23 mouse cellular contexts compared by ENCODE assay signal in the genomic region with DNA sequence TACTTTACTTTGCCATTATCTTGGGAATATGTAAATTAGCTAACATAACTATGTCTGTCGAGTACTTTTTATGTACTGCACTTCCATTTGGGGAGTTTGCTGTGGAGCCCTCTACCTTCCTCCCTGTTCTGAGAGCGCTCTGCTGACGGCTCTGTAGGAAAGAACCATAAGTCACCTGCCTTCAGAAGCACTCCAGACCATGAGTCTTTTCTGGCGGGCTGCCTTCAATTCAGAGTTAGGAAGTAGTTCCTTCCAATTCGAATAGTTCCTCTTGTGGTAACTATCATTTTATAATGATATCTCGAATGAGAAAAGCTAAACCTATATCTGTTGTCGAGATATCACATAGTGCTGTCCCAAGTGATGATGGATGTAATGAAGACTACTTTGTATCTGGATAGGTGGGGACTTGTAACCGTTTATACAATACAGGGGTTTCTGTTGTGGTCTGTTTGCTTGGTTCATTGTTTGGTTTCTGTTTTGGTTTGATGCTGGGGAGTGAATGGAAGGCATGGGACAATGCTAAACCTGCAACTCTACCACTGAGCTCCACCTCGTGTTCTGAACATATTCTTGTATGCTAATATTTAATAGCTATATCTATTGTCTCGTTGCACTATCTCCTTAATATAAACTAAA. TPM values are rescaled to one million over a fixed set of nuclear protein-coding genes. Genes with fewer than 3 reads are reported as not detected.
DNase-seq lines count a peak whose midpoint lies in the region; ATAC-seq and TF ChIP-seq lines count a peak whose summit lies in the region.
"Had no signal": no experiment of that assay in that cellular context is flagged by ENCODE, and none has a peak within 500 bp of the region (broad histone marks: within the 10 kb centered on the region; RNA-seq: fewer than 3 reads in every experiment).

No protein-coding gene starts in this region.

- no peak for TF ChIP-seq RAD21 in MEL (IDR thresholded peaks at IDR 0.05; ENCODE audit: low read depth, low read length)

- no peak overlapping the region for H3K4me2 ChIP-seq in intestine, embryonic 15.5 days (replicated peaks)
- H3K4me2 ChIP-seq: embryonic facial prominence, embryonic 13.5 days; embryonic facial prominence, embryonic 15.5 days; forebrain, embryonic 12.5 days had no signal

- peak; percentile 26 for DNase-seq in cerebellum, adult 11-12 months
- no peak for DNase-seq in cerebellum, adult 9-10 months
- peak; percentile 73 for DNase-seq in MEL (ENCODE audit: low read depth, low spot score)

- H3K4me3 ChIP-seq in megakaryocyte, embryonic 14.5 days (replicated peaks) = peak overlapping the region; percentile 53
- peak overlapping the region; percentile 43 to 53 for H3K4me3 ChIP-seq in MEL (ENCODE audit: control insufficient read depth in 1 of 2, insufficient read depth in 1 of 2, low read depth in 2 of 2, low read length in 2 of 2)
- H3K4me3 ChIP-seq in intestine, embryonic 15.5 days (replicated peaks) = no peak overlapping the region
- H3K4me3 ChIP-seq: embryonic facial prominence, embryonic 13.5 days; embryonic facial prominence, embryonic 15.5 days; erythroblast, embryonic 14.5 days; forebrain, embryonic 10.5 days; forebrain, embryonic 12.5 days had no signal

- 70% methylated on average over 10 of the region's 10 CpGs for WGBS in intestine, embryonic 15.5 days

- peak overlapping the region; percentile 59 for H3K9ac ChIP-seq in MEL (ENCODE audit: control insufficient read depth, low read depth, low read length, poor library complexity, severe bottlenecking)
- no peak overlapping the region for H3K9ac ChIP-seq in intestine, embryonic 15.5 days
- H3K9ac ChIP-seq: embryonic facial prominence, embryonic 13.5 days; embryonic facial prominence, embryonic 15.5 days; forebrain, embryonic 12.5 days had no signal

- H3K36me3 ChIP-seq in megakaryocyte, embryonic 14.5 days (replicated peaks; ENCODE audit: low read length) = no peaks in the 10 kb centered on the region
- H3K36me3 ChIP-seq in MEL (ENCODE audit: control insufficient read depth in 1 of 2, insufficient read depth in 2 of 2, low read length in 2 of 2) = peaks cover 0 to 13% of the 10 kb centered on the region in 2 experiments; a peak in 2 of 4 replicates
- H3K36me3 ChIP-seq in intestine, embryonic 15.5 days = no peaks in the 10 kb centered on the region
- H3K36me3 ChIP-seq: embryonic facial prominence, embryonic 13.5 days; embryonic facial prominence, embryonic 15.5 days; forebrain, embryonic 10.5 days; forebrain, embryonic 12.5 days; G1E had no signal

- no peaks in the 10 kb centered on the region for H3K27me3 ChIP-seq in megakaryocyte, embryonic 14.5 days (replicated peaks)
- H3K27me3 ChIP-seq in MEL (ENCODE audit: control insufficient read depth in 1 of 2, insufficient read depth in 2 of 2, low read length in 2 of 2) = 0 out of 4 replicates have a peak, but pooled peaks cover 0 to 1% of the 10 kb centered on the region in 2 experiments
- no peaks in the 10 kb centered on the region for H3K27me3 ChIP-seq in intestine, embryonic 15.5 days (replicated peaks)
- H3K27me3 ChIP-seq: embryonic facial prominence, embryonic 15.5 days had no signal

- no peak for TF ChIP-seq CTCF in MEL (IDR thresholded peaks at IDR 0.05 in 2 of 3, conservative IDR thresholded peaks at IDR 0.05 in 1 of 3; ENCODE audit: control insufficient read depth in 1 of 3, insufficient read depth in 1 of 3, low read depth in 2 of 3, low read length in 3 of 3, poor library complexity in 1 of 3, severe bottlenecking in 1 of 3)

- peaks cover 2% of the 10 kb centered on the region; the same call in 1 of the 2 replicates for H3K79me2 ChIP-seq in MEL (ENCODE audit: control insufficient read depth, insufficient read depth, low read length, poor library complexity)

- ATAC-seq in megakaryocyte, adult 5-6 weeks (ENCODE audit: poor library complexity, severe bottlenecking) = no peak
- no peak for ATAC-seq in intestine, embryonic 15.5 days
- ATAC-seq: forebrain, embryonic 14.5 days; forebrain, embryonic 16.5 days had no signal

- no peaks in the 10 kb centered on the region for H3K9me3 ChIP-seq in megakaryocyte, embryonic 14.5 days
- no peaks in the 10 kb centered on the region for H3K9me3 ChIP-seq in MEL (replicated peaks; ENCODE audit: insufficient read depth, low read length)
- H3K9me3 ChIP-seq in intestine, embryonic 15.5 days = no peaks in the 10 kb centered on the region
- H3K9me3 ChIP-seq: embryonic facial prominence, embryonic 13.5 days; embryonic facial prominence, embryonic 15.5 days; forebrain, embryonic 10.5 days; forebrain, embryonic 12.5 days; G1E had no signal

- peak overlapping the region; percentile 75 for H3K27ac ChIP-seq in MEL (ENCODE audit: control insufficient read depth, low read depth, low read length)
- H3K27ac ChIP-seq in intestine, embryonic 15.5 days = no peak overlapping the region
- H3K27ac ChIP-seq: embryonic facial prominence, embryonic 13.5 days; embryonic facial prominence, embryonic 15.5 days; forebrain, embryonic 10.5 days; forebrain, embryonic 12.5 days had no signal

- H3K4me1 ChIP-seq in megakaryocyte, embryonic 14.5 days = peaks cover 70% of the 10 kb centered on the region
- peaks cover 5 to 15% of the 10 kb centered on the region in 2 experiments; a peak in 3 of 4 replicates for H3K4me1 ChIP-seq in MEL (ENCODE audit: control insufficient read depth in 1 of 2, insufficient read depth in 2 of 2, low read length in 2 of 2)
- H3K4me1 ChIP-seq in intestine, embryonic 15.5 days (replicated peaks) = peaks cover 3% of the 10 kb centered on the region; the same call in 1 of the 2 replicates

- peak in 1 of 2 experiments; percentile 54; a peak in 2 of 4 replicates for TF ChIP-seq POLR2A in MEL (IDR thresholded peaks at IDR 0.05; ENCODE audit: control insufficient read depth in 1 of 2, insufficient read depth in 1 of 2, low read depth in 1 of 2, low read length in 2 of 2, poor library complexity in 1 of 2)

- no peak for TF ChIP-seq EP300 in MEL (IDR thresholded peaks at IDR 0.05; ENCODE audit: low read depth in 1 of 2, low read length in 2 of 2)

TF ChIP-seq in MEL, 35 proteins besides CTCF, POLR2A, EP300 and RAD21:
- no peak for TF ChIP-seq ELF1 (IDR thresholded peaks at IDR 0.05; ENCODE audit: low read depth, low read length)
- peak; percentile 7 for TF ChIP-seq MXI1 (IDR thresholded peaks at IDR 0.05; ENCODE audit: low read depth, low read length)
- TF ChIP-seq CHD1 (IDR thresholded peaks at IDR 0.05; ENCODE audit: low read depth, low read length) = no peak
- no peak for TF ChIP-seq MAFK (IDR thresholded peaks at IDR 0.05; ENCODE audit: borderline replicate concordance, low read depth, low read length)
- TF ChIP-seq ZMIZ1 (IDR thresholded peaks at IDR 0.05; ENCODE audit: low read depth, low read length) = peak; percentile 74; the same call in 1 of the 2 replicates
- no peak for TF ChIP-seq TCF12 (IDR thresholded peaks at IDR 0.05; ENCODE audit: low read depth, low read length)
- TF ChIP-seq TBP (IDR thresholded peaks at IDR 0.05; ENCODE audit: low read depth, low read length) = peak; percentile 91
- TF ChIP-seq SIN3A (IDR thresholded peaks at IDR 0.05; ENCODE audit: low read length) = peak; percentile 30; the same call in 1 of the 2 replicates
- TF ChIP-seq MYB (IDR thresholded peaks at IDR 0.05; ENCODE audit: low read depth, low read length) = no peak

RNA-seq across cellular contexts. Expression of a gene that starts 1.6 kb away (rescaled TPM):
- 0.35 TPM in 1 of 2 replicates, not detected in the other for polyA plus RNA-seq in megakaryocyte, embryonic 14.5 days (2012; ENCODE audit: insufficient read depth, low replicate concordance)
- total RNA-seq in megakaryocyte, adult 5-6 weeks (2015) = 12.5 and 15.0 TPM in 2 replicates
- total RNA-seq in megakaryocyte, adult 5-6 weeks (2017) = 14.1 and 14.8 TPM in 2 replicates
- 0.35 and 0.49 TPM in 2 replicates for total RNA-seq in MEL (2012; rRNA removed)
- under 1 TPM in 1 of 2 experiments, not detected in 1; 0.64 TPM for polyA plus RNA-seq in MEL (2012; ENCODE audit: insufficient read depth in 1 of 2, insufficient read length in 2 of 2, low read depth in 1 of 2, low replicate concordance in 2 of 2, missing spikeins in 1 of 2)
- polyA plus RNA-seq in intestine, embryonic 15.5 days (2015; fragmentation: Nextera tagmentation; extraction: Ambion mirVana) = 4.5 and 4.7 TPM in 2 replicates

RNA-seq across cellular contexts. Expression of a gene that starts 3.7 kb away (rescaled TPM):
- polyA plus RNA-seq in megakaryocyte, embryonic 14.5 days (2012; ENCODE audit: insufficient read depth, low replicate concordance) = not detected in 2 replicates
- 1.9 and 2.0 TPM in 2 replicates for total RNA-seq in megakaryocyte, adult 5-6 weeks (2015)
- 0.22 and 1.5 TPM in 2 replicates for total RNA-seq in megakaryocyte, adult 5-6 weeks (2017)
- total RNA-seq in MEL (2012; rRNA removed) = 7.0 and 7.9 TPM in 2 replicates
- polyA plus RNA-seq in MEL (2012; ENCODE audit: insufficient read depth in 1 of 2, insufficient read length in 2 of 2, low read depth in 1 of 2, low replicate concordance in 2 of 2, missing spikeins in 1 of 2) = 1 to 10 TPM in 1 of 2 experiments, not detected in 1; 7.1 TPM
- 9.0 and 11.4 TPM in 2 replicates for polyA plus RNA-seq in intestine, embryonic 15.5 days (2015; fragmentation: Nextera tagmentation; extraction: Ambion mirVana)
- polyA plus RNA-seq: erythroblast, embryonic 14.5 days had no signal

RNA-seq across cellular contexts. Expression of a gene that starts 22.4 kb away (rescaled TPM):
- 3.0 and 10.0 TPM in 2 replicates for polyA plus RNA-seq in megakaryocyte, embryonic 14.5 days (2012; ENCODE audit: insufficient read depth, low replicate concordance)
- total RNA-seq in megakaryocyte, adult 5-6 weeks (2015) = 26.0 and 36.1 TPM in 2 replicates
- 28.3 and 30.2 TPM in 2 replicates for total RNA-seq in megakaryocyte, adult 5-6 weeks (2017)
- 16.3 and 20.9 TPM in 2 replicates for total RNA-seq in MEL (2012; rRNA removed)
- polyA plus RNA-seq in MEL (2012; ENCODE audit: insufficient read depth in 1 of 2, insufficient read length in 2 of 2, low read depth in 1 of 2, low replicate concordance in 2 of 2, missing spikeins in 1 of 2) = 10 to 100 TPM in 1 of 2 experiments, not detected in 1; 23.0 TPM
- 29.7 and 29.8 TPM in 2 replicates for polyA plus RNA-seq in intestine, embryonic 15.5 days (2015; fragmentation: Nextera tagmentation; extraction: Ambion mirVana)

RNA-seq across cellular contexts. Expression of a gene that starts 22.5 kb away (rescaled TPM):
- polyA plus RNA-seq in megakaryocyte, embryonic 14.5 days (2012; ENCODE audit: insufficient read depth, low replicate concordance) = 6.9 and 19.0 TPM in 2 replicates
- total RNA-seq in megakaryocyte, adult 5-6 weeks (2015) = 223 and 230 TPM in 2 replicates
- total RNA-seq in megakaryocyte, adult 5-6 weeks (2017) = 174 and 190 TPM in 2 replicates
- 255 and 257 TPM in 2 replicates for total RNA-seq in MEL (2012; rRNA removed)
- 100 to 1,000 TPM; 189 to 260 TPM for polyA plus RNA-seq in MEL (2012; ENCODE audit: insufficient read depth in 1 of 2, insufficient read length in 2 of 2, low read depth in 1 of 2, low replicate concordance in 2 of 2, missing spikeins in 1 of 2)
- polyA plus RNA-seq in intestine, embryonic 15.5 days (2015; fragmentation: Nextera tagmentation; extraction: Ambion mirVana) = 255 and 258 TPM in 2 replicates

RNA-seq across cellular contexts. Expression of a gene that starts 48.5 kb away (rescaled TPM):
- polyA plus RNA-seq in megakaryocyte, embryonic 14.5 days (2012; ENCODE audit: insufficient read depth, low replicate concordance) = not detected in 2 replicates
- total RNA-seq in megakaryocyte, adult 5-6 weeks (2015) = not detected in 2 replicates
- not detected in 2 replicates for total RNA-seq in megakaryocyte, adult 5-6 weeks (2017)
- total RNA-seq in MEL (2012; rRNA removed) = not detected in 2 replicates
- polyA plus RNA-seq in MEL (2012; ENCODE audit: insufficient read depth in 1 of 2, insufficient read length in 2 of 2, low read depth in 1 of 2, low replicate concordance in 2 of 2, missing spikeins in 1 of 2) = not detected
- not detected in 2 replicates for polyA plus RNA-seq in intestine, embryonic 15.5 days (2015; fragmentation: Nextera tagmentation; extraction: Ambion mirVana)
- total RNA-seq: adrenal gland, adult 2 months; adrenal gland, postnatal 10 days; adrenal gland, postnatal 25 days; adrenal gland, postnatal 4 days; common myeloid progenitor, adult 5-6 weeks had no signal
- polyA plus RNA-seq: adrenal gland, adult 2 months; brain, embryonic 14.5 days; C2C12; embryonic facial prominence, embryonic 11.5 days; embryonic facial prominence, embryonic 13.5 days; erythroblast, embryonic 14.5 days; forebrain, embryonic 10.5 days; forebrain, embryonic 12.5 days; forebrain, embryonic 14.5 days; forebrain, embryonic 16.5 days; frontal cortex, adult 2 months; G1E had no signal
